Mouse (Mus musculus) urinary bladder, adult 18-20 months (tissue): ENCODE measurements around the gene Cbll1.

ENCODE experiments used
- DNase-seq, 2 experiments: peaks; one replicate each; pipeline ENCODE4 v3.0.0; 2022; ENCODE audit warnings: low spot score in 2 of 2, mixed read lengths in 2 of 2

The Cbll1 gene

DNA sequence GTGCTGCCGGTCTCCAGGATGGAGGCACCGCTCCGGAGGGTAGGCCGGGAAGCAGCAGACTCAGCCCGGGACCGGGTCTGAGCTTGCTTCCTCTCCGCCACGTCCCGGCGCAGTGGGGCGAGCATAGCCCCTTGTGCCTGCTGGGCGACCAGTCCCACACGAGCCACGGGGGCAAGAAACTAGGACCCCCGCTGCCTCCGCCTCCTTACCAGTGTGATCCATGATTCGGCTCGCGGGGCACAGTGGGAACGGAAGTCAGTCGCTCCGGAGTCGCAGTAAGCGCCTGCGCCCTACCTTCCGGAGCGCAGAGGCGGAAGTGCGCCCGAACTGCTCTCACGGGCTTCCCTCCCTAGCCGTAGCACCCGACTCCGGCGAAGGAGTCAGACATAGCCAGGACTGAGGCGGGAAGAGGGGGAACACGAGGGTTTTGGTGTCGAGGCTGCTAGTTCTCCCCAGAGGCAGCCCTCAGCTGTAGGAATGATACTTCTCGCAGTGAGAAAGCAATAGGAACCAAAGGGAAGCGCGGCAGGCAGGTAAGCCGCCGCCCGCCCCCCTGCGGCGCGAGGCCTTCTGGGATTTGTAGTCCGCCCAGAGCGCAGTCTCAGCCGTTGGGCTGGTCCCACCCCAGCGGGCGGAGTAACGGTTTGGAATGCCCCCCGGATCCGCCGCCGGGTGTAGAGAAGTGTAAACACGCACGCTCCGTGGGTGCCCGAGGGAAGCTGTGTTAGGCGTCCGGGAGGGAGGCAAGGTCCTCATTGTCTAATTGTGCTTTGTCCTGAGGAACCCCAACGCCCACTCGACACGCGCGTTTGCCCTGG, at the start of gene Cbll1:
Gene Cbll1 (minus strand): TSS at position 303 of the 818 bp plus-strand sequence.
- DNase-seq, result peak; percentile 89 to 97

DNA sequence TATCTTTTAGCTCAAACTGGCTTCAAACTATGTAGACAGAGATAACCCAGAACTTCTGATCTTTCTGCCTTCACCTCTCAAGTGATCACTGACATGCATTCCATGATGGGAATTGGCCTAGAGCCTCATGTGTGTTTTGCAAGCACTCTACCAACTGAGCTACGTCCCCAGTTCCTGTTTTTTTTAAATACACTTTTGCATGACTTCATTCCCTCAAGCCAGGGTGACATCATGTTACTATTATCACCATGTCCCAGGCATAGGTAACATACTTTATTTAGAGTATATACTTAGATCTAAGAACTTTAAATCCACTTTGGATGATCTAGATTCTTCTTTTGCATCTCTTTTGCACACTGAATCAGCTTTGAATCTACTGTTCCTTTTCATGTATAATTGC, 46.6 kb upstream of the Cbll1 start:
- no peak for DNase-seq

GRCm38 (mm10) chr12:31545219-31545618, 45.8 kb upstream of the Cbll1 start:
- DNase-seq, result no peak

GRCm38 (mm10) chr12:31541541-31541940, 42.1 kb upstream of the Cbll1 start:
- DNase-seq, result no peak

- DNase-seq, result no peak
Observed at GRCm38 (mm10) chr12:31539783-31540182, 40.4 kb upstream of the Cbll1 start.

GRCm38 (mm10) chr12:31537515-31538230, 38.3 kb upstream of the Cbll1 start:
- no peak for DNase-seq

- no peak for DNase-seq
Observed at GRCm38 (mm10) chr12:31534060-31534843, 34.8 kb upstream of the Cbll1 start.

GRCm38 (mm10) chr12:31533218-31533908, 33.9 kb upstream of the Cbll1 start:
- no peak for DNase-seq

- no peak for DNase-seq
Observed at GRCm38 (mm10) chr12:31532054-31532453, 32.6 kb upstream of the Cbll1 start.

GRCm38 (mm10) chr12:31527407-31527806, 28.0 kb upstream of the Cbll1 start:
- no peak for DNase-seq

DNA sequence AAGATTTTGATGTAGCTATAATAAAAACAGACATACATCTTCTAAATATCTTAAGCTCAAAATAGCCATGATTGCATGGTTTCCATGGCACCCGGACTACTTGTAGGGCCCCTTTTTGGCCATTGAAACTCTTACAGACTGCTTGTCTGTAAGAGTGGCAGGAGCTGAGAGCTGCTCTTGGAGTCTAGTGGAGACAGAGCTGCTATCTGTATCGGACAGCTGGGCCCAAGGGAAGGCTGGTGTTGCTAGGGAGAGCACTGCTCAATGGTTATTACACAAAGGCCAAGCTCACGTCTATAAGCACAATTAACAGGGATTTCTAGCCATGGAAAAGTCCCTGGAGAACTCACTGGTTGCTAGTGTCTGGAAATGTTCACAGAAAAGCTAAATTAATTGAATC, 22.0 kb upstream of the Cbll1 start:
- no peak for DNase-seq

DNA sequence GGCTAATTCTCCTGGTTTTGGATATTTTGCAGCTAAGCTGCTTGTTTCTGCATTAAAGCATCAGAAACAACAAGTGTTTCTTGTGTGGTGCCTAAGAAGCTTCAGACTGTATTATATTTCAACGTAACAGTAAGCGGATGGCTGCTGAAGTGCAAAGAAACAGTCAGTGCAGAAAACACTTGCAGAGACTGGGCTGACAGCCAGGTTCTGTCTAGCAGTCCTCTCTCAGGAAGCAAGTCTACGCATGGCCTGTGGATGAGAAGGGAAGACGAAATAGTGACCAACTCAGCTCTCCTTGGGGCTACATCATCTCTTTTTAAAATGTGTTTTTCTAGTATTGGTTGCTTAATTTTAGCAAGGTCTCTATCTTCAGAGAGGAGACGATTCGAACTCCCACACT, 20.7 kb upstream of the Cbll1 start:
- no peak for DNase-seq

GRCm38 (mm10) chr12:31513724-31514503, 14.5 kb upstream of the Cbll1 start:
- no peak for DNase-seq

- DNase-seq, result no peak
Observed at GRCm38 (mm10) chr12:31512634-31513411, 13.4 kb upstream of the Cbll1 start.

- DNase-seq, result no peak
Observed at GRCm38 (mm10) chr12:31511218-31511617, 11.8 kb upstream of the Cbll1 start.

DNA sequence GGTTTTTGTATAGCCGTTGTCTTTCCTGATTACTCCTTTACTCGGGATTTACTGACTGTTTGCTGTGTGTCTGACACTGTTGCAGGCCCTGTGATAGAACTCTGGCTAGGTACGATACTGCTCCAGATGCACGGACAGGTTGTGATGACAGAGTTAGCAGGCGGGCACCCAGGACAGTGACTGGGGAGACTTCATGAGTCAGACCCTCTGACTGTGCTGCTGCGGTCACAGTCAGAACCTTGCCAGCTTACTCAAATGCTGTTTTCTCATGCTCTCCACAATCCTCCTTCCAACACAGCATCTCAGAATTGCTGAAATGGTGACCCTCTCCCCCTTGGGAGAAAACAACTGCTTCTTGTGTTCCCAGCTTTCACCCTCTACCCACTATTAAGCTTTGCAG, 9.1 kb upstream of the Cbll1 start:
- no peak for DNase-seq

DNA sequence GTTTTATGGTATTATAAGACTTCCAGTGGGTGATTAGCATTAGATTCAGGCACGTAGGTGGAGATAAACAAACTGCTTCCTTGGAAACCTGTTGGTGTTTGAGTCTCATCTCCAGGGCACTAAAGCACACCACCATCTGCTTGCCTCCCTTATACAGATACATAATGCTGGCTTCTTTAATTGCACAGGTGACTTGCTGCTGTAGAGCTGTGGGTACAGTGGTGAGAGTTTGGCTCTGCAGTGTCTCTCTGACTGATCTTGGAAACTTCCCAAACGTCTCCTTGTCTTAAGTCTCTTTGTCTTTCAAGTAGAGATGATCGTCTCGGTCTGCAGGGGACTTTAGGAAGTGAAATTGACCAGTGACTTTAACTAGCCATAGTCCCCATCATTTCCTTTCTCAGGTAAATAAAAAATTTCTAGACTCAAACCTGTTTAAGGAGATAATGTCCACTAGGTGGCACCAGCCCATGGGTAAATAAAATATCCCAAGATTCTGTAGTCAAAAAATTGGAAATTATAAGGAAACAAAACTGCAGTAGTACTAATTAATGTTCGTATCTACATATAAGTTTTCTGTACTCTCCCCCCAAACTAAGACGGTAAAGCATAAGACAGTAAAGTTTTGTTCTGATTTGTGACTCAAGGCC, 8.4 kb upstream of the Cbll1 start:
- no peak for DNase-seq

DNA sequence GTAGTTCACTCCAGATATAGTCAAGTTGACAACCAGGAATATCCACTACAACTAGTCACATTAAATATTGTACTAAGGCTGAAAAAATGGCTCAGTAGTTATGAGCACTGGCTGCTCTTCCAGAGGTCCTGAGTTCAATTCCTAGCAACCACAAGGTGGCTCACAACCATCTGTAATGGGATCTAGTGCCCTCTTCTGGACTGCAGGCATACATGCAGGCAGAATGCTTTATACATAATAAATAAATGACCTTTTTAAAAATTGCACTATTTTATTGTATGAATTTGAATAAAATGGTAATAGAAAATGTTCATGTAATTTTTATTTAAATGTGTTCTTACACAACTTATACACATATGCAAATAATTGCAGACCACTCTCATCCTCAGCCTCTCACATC, 3.8 kb upstream of the Cbll1 start:
- no peak for DNase-seq

GRCm38 (mm10) chr12:31501266-31501665, 1.9 kb upstream of the Cbll1 start:
- no peak for DNase-seq

DNA sequence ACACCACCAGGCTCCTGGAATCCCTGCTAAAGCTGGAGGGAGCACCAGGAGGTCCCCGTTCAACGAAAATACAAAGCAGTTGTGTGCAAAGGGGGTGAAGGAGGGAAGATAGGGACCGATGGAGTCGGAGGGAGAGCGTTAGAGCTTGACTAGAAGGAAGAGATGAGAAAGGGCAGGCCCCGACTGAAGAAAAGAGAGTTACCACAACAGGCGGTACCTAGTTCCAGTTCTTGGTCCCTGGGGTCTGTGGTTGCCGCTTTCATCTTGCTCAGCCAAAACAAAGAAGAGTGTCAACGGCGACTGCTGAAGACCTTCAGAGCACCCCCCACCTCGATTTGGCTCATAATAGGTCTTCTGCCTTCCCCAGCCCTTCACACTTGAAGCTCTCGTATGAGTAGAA, 780 bp upstream of the Cbll1 start:
- no peak for DNase-seq
